Mouse (Mus musculus): ENCODE results near the gene Cmss1.
A peak's percentile ranks its signal among the peaks of the same experiment; 100 is the strongest.

Gene Cmss1

DNA sequence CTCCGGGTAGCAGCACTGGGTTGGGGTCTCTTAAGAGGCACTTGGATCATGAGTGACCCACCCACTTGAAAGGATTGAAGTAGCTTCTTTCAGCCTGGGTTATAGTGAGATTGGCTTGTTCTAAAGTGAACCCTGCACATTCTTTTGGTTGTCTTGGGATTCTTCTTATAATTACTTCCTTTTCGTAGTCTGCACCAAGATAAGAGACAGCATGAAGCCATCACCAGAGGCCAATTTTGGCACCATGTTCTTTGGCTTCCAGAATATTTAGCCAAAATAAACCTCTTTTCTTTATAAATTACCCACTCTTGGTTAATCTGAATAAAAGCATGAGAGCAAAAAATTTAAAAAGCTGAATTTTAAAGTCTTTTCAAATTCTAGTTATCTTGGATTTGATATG lies 136.8 kb downstream of the Cmss1 start:
- no peak for DNase-seq

DNA sequence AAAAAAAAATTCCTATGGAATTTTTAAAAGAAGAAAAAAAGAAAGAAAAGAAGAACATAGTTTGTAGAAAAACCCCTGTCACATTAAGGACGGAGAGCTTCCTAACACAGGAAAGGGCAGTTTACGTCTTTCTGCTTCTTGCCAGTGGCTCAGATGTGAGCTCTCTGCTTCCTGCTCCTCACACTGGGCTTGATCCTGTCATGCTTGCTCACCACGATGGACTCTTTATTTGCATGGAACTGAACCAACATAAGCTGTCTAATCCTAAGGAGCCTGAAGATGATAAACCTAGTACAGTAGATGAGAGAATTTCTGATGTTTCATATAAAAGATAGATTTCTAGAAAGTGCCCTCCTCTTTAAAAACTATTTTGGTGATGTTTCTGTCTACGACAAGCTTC lies 137.4 kb downstream of the Cmss1 start:
- DNase-seq, result no peak

DNA sequence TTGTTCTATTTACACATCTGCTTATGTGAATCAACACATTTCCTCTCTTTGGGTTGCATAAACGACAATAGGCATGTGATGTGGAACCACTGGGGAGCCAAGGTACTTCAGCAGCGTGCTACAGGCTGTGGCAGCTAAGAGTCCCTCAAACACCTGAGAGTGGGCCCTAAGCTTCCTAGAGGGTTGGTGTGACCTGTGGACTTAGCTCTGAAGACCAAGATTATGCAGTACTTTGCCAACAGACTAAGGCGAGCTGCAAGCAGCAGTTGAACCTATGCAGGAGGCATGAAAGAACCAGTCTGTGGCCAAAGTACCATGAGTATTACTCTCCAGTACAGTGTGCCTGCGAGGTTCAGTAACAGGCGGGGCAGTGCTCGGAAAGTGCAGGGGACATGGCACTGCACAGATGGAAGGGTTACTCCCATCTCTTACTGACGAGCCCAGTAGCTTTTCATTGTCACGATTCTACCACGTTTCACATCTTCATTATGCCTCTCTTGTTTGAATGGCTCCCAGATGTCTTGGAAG lies 141.2 kb downstream of the Cmss1 start:
- DNase-seq, result no peak

DNA sequence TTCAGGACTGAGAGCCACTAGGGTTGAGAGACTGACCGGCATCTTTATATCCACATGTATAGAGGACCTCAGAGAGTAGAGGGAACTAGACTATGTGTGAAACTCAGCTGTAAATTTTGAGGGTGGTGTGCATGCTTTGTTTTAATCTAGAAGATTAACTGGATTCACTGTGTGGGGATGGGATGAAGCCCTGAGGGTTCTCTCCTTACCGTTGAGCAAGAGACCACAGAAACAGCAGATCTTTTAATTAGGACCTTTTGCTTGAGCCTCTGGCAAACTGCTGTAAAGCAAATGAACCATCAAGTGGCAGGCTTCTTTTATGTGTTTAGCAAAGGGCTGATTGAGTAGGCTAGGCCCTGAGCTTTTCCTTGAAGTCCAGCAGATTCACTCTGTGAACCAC lies 150.7 kb downstream of the Cmss1 start:
- no peak for DNase-seq

DNA sequence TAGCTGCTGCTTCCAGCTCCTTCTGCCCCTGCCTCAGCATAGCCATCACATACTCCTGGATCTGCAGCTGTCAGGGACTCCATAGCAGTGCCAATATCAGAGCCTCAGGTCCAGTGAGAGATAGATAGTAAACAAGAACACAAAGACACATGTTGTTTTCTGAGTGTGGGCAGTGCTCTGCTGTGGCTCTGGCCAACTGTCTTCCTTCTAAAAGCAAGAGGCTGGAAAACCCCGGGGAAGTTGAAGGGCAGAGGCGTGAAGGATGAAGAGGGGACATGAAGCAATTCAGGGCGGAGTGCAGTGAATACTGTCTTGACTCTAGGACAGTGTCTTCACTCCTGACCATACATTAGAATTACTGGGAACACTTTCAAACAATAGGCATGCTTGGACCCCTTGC lies 151.1 kb downstream of the Cmss1 start:
- no peak for DNase-seq

DNA sequence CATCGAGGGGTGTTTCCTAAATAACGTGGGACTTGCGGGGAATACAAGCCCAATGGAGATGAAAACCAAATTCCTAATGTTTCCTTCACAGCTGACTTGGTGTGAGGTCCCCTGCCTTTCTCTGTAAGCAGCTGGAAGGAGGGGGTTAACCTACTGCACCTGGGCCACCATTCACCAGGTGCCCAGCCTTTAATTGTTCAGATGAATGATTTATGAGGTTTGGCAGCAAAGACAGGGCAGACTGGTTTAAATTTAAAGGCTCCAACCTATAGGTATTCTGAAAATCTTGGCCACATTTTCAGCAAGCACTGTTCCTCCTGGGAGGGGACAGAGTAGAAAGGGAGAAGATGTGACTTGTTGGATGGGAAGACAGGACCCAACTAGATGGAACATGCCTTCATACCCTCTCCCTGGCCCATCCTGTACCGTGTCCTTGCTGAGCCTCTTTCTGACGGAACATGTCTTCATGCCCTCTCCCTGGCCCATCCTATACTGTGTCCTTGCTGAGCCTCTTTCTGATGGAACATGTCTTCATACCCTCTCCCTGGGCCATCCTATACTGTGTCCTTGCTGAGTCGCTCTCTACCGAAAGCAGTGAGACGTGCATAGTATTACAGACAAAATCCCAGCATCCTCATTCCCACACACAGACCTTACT lies 152.4 kb downstream of the Cmss1 start:
- no peak for DNase-seq

DNA sequence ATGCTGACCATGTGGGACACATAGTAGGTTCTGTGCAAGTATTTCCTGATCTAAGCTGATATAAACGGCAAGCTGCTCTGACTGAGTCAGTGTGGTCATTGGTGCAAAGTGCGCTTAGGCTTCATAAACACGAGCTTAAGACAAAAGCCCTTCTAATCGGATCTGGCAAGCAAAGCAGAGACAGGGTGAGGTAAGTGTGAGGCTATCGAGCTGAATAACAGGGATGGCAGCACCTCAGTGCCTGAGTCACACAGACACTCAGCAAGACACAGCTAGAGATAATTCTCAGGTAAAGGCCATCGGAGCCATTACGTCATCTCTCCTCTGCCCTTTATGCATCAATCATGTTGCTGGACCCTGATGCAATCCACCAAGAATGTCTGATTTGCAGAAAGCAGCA lies 153.7 kb downstream of the Cmss1 start:
- DNase-seq, result no peak

DNA sequence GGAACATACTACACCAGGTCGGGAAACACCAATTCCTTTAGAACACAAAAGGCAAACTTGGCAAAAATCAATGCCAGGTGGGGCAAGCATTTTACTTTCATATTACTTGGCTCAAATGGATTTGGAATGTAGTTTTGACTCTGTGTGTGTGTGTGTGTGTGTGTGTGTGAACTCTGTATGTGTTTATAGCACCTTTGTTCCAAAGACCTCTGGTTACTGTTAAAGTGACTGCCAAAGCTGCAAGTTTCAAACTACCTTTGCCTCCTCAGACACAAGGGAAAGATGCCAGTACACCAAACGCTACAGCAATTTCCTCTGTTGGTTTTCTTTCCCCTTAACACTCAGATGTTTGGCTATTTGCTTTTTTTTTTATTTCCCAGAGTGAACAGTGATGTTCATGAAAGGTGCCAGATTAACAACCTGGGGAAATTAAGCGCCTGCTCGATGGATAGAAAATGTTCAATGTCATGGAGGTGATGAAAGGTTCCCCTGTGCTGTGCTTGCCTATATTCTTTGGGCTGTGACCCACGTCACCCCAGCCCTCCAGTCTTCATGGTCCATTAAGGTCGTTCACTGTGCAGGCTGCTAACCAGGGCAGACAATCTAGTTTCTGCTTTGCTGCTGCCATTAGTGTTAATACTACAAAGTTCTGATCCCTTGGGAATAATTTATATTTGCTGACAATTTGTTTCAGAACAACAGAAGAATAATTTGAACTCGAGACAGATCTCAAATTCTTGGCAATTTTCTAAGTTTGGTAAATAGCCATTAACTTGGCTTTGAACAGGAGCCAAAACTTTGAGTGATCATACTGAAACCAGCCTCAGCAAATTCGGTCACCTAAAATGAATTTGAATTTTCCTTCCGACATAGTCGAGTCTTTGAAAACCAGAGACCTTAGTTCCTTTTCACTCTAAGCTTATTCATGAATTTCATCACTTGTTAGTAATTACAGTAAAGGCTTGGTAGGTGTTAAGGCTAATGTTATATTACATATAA lies 161.3 kb downstream of the Cmss1 start:
- DNase-seq, result peak; percentile 30 to 50

DNA sequence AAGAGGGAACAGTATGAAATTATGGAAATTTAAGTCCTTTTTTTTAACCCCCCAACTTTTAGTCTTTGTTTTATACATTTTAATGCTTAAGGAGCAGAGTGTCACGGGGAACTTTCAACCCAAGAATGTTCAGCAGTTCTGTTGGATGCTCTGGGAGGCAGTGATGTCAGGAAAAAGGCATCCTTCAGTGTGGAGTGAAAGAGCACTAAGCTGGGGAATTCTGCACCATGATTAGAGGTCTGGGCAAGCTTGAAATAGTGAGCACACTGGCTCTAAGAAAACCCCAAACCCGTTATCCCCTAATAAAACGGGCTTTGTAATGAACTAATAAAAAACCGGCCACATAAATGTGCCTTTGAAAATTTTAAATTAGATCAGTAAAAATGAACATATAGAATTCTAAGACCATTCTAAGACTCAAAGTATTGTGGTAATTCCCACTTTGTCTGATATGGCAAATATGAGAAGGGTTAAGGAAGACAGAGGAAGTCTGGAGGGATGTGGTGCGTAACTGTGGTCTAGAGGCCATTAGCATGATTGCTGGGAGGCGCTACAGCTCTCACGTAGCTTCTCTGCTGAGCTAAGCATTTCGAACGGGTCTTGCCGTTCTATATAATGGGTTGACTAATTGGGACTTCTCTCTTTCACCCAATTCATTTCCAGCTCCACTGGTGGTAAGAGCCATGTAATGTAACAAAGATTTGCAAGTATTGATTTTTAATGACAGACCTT lies 165.8 kb downstream of the Cmss1 start:
- no peak for DNase-seq

DNA sequence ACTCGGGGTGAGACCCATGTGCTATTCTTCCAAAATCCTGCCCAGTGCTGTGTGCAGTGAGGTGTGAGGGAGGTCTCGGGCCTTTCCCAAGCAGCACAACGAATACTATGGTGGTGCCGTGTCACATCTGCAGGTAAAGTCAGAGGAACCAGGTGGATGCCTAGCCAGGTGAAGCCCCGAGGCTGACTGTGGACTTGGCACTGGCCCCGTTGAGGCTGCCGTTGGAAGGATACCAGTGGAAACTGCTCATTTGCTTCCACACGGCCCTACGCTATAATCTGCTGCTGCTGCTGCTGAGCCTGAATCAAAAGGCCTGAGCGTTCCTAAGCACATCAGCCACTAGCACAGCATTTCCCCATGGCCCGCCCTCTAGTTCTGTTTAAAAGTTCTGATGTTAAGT lies 167.5 kb downstream of the Cmss1 start:
- peak; percentile 31 to 50 for DNase-seq

DNA sequence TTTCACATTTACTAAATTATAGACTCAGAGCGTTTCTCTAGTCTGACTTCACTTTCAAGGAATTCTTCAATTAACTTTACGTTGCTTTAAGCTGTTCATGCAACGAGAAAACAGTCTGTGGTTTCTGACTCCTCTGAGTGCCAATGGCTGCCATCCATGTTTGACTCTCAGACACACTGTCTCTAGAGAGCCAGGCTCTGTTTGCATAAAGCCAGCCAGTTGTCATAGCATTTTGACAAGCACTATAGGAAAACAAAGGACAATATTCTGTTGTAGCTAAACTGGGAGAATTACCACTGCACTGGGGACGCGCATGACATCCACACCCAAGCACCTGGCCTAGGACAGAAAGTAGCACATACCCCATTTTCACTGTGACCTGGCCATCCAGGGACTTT lies 168.4 kb downstream of the Cmss1 start:
- DNase-seq, result no peak

DNA sequence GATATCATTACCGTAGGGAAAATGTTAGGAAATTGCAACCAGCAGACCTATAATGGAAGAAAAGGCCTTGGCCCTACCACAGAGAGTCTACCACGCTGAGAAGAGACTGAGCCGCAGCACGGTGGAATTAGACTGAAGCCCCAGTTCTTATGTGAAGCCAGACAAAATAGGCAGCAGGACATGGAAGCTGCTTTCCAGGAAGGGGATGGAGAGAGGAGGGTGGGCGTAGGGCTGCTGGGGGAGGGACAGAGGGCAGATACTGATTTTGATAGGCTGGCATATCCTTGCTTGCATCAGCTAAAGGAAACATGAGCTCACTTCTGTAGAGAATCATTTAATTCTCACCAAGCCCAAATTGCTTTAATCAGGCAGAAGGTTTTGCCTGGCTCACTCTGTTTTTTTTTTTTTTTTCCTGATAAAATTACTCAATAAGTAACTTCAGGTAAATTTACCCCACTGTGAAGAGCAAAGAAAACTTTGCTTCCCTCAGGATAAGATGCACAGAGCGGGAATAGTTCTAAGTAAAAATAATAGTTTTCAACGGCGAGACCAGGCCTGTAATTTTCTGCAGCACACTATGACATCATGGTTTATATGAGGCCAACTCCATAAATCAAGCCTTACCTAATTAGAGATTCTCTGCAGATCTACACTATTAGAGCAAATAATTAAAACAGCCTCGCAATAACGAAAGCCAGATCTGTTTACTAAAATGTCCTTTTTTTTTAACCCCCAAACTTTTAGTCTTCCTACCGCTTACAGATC lies 169.0 kb downstream of the Cmss1 start:
- peak in 1 of 2 experiments; percentile 27 for DNase-seq

DNA sequence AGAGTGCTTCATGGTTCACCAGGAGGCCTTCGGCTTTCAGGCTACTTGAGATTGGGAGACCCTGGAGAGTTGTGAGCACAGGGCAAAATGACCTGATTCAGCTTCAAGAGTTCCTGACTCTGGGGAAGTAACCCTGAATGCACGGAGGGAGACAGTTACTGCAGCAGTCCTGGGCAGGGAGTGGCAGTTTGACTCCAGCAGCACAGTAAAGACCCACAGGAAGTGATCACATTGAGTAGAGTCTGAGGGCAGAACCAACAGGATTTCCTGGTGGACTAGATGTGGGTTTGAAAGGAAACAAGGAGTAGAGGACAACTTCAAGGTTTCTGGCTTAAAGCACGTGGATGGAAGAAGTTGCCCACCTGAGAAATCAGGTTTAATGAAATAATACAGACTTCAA lies 172.0 kb downstream of the Cmss1 start:
- no peak for DNase-seq

DNA sequence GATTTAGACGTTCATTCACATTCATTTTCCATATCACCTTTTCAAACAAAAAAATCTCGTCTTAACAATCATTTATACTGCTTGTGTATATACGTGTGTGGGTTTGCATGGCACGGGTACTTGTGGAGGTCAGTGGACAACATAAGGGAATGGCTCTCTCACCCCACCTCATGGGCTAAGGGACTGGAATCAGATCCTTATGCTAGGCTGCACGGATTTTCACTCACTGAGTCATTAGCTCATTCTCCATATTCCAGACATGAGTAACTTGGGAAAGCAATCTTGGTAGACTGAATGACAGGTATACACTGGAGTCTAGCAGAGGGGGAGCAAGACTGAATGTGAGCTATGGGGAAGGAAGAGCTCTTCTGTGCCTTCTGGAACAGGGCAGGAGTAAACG lies 173.0 kb downstream of the Cmss1 start:
- DNase-seq, result no peak

DNA sequence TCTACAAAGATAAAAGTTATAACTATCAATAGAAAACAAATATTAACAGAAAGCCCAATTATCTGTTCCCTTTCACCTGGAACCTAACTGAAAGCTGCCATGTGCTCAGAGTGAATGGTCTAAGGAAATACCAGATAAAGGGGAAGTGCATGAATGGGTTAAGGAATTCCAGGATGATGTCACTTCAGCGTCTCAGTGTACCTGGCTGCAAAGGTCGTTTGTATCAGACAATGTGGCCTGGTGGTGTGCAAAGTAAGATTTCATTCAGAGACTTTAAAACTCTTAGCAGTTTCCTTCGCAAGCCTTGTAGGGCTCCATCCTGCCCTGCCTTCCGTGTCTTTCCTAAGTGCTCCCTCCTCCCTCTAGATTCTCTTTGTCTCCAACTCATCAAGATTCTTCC lies 173.5 kb downstream of the Cmss1 start:
- no peak for DNase-seq

DNA sequence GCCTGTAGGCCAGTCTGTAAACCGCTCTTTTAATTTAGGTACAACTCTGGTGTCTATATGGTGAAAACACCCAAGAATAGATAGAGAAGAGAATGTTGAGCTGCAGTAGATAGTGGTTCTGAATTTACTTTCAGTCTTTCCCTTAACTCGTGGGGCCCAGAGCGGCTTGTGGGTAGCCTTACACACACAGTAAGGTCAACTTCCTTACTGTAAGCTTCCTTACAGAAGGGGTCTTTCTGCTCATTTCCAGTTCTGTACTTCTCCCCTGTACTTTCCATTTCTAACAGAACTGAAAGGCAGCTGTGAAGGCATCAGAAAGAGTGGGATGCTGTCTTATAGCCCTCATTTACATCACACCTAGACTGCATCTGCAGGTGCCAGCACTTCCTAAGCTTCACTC lies 175.4 kb downstream of the Cmss1 start:
- DNase-seq, result no peak

DNA sequence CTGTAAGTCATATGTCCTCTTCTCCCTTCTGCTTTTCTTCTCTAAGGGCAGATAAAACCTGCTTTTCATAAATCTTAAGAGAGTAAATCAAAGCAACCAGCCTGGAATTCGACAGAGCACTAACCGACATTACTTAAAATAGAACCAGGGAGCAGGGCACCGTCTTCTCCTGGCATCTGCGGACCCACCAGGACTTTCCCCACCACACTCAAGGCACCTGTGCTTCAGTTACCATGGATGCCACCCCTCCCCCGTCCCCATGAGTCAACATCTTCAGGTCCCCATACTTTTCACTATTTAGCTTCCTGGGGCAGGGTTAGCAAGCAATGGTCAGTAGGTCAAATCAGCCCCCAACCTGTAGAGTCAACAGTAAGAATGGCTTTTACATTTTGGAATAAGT lies 177.7 kb downstream of the Cmss1 start:
- DNase-seq, result no peak

DNA sequence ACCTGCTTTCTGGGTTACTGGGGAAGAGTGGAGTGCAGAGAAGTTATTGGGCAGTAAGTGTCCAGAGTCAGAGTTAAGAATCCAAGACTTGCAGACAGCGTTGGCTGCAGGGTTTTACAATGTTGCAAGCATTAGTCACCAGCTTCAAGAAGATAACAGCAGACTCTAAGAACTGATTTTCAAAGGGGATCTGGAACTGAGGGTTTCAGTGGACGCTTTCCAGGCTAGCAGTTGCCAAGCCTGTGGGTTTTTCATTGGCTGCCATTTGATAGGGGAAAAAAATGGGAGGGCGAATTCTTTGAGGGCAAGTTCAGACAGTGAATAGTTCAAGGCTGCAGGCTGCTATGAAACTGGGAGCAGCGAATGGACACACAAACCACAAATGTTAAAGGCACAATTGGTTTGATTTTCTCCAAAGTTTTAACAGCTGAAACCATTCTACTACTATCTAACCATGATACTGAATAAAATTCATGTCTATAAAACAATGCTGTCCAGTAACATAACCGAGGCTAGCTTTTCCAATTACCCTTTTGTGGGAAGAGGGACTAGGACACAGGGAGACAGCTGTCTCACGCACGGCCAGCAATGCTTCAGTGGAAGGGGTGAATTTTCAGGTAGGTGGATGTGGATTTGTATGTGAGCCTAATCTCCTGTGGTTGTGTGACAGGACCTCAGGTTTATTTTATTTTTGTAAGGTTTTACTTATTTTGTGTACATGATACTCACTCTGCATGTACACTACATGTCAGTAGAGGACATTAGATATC lies 179.0 kb downstream of the Cmss1 start:
- DNase-seq, result peak; percentile 40 to 53

DNA sequence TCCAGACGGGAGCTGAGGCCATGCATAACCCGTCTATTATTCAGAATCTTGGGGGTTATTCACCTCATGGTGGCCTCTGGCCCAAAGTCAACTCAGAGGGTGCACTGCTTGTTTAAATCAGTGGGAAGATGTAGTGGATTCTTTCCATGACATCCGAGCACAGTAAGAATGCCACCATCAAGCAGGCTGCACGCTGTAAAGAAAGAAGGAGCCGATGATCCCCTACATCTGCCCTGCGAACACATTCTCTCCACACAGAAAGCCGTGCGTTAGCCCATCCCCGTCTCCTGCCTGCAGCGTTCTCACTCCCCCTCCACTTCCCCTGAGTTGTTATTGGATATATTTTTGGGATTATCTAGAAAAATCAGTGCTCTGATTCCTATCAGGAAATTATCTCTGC lies 180.0 kb downstream of the Cmss1 start:
- no peak for DNase-seq

DNA sequence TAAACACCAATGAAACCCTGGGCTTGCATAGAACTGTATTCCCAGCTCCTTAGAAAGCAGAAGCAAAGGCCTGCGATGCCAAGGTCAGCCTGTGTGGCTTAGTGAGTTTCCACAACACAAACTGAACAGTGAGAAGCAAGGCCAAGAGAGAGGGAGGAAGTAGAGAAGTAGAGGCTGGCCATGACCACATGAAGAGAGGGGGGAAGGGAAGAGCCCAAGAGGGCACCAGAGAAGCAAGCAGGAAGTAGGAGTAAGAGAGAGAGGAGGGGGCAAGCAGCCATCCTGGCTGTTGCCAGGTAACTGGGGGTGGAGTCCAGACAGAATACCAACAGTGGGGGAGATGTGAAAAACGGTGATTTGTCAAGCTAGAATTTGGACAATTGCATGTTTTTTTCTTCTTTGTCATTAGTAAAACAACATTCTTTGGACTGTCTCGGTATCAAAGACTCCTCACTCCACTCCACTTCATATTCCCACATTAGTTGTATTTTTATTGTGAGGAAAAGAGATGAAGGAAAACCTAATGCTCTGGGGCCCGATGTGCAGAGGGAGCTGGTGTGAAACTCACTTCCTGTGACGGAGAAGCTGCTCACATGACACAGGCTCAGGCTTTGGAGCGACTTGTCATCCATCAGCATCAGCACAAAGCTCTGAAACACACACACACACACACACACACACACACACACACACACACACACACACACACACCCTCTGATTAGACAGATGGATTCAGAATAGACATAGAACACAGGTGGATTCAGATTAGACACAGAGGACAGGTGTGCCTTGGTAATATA lies 183.5 kb downstream of the Cmss1 start:
- DNase-seq, result peak; percentile 43 to 65
